Mouse (Mus musculus) limb, embryonic 15.5 days (tissue): ENCODE measurements around the gene A830031A19Rik. TPM values are rescaled to one million over a fixed set of nuclear protein-coding genes. Genes with fewer than 3 reads are reported as not detected.
A peak's percentile ranks its signal among the peaks of the same experiment; 100 is the strongest.

Experiments used
- ATAC-seq: fragments of 200-750 bp; cut with Nextera tagmentation; 2 replicates; pipeline ENCODE4 v1.8.0; 2017; ENCODE audit warnings: low read depth, moderate TSS enrichment; ENCODE audit not compliant: insufficient number of reproducible peaks, low FRiP score, low TSS enrichment
- H3K27ac ChIP-seq: fragments of 300-500 bp; sonication (generic); 2 replicates; pipeline ENCODE4 v1.5.1; 2015; ENCODE audit warnings: moderate library complexity, mild to moderate bottlenecking, inconsistent platforms
- H3K27me3 ChIP-seq: fragments of 300-500 bp; sonication (generic); 2 replicates; pipeline ENCODE4 v1.6.1; 2015; ENCODE audit warnings: inconsistent platforms
- H3K36me3 ChIP-seq: fragments of 300-500 bp; sonication (generic); 2 replicates; pipeline ENCODE4 v1.6.1; 2015; ENCODE audit warnings: inconsistent platforms
- H3K4me1 ChIP-seq: fragments of 300-500 bp; sonication (generic); 2 replicates; pipeline ENCODE4 v1.6.1; 2015; ENCODE audit warnings: inconsistent platforms
- H3K4me2 ChIP-seq: fragments of 300-500 bp; sonication (generic); 2 replicates; pipeline ENCODE4 v1.6.1; 2015; ENCODE audit warnings: mild to moderate bottlenecking, inconsistent platforms
- H3K4me3 ChIP-seq: fragments of 300-500 bp; sonication (generic); 2 replicates; pipeline ENCODE4 v1.5.1; 2015; ENCODE audit warnings: mild to moderate bottlenecking, inconsistent platforms
- H3K9ac ChIP-seq: fragments of 300-500 bp; sonication (generic); 2 replicates; pipeline ENCODE4 v1.6.1; 2015; ENCODE audit warnings: inconsistent platforms
- H3K9me3 ChIP-seq: fragments of 300-500 bp; sonication (generic); 2 replicates; pipeline ENCODE4 v1.6.1; 2016; ENCODE audit warnings: inconsistent platforms
- WGBS: fragments of 180-500 bp; shearing (Covaris S2); methylation state at CpG from one replicate; pipeline ENCODE4 v1.1.7; 2015; 5-methylcytosine and 5-hydroxymethylcytosine counted together
- polyA plus RNA-seq: library from polyadenylated mRNA; unstranded; fragments of >200 nt; fragmentation: Nextera tagmentation; extraction: Ambion mirVana; gene quantifications from 2 replicates; pipeline ENCODE4 v1.2.1, GENCODE M21; 2015

The A830031A19Rik gene
- polyA plus RNA-seq, 1 experiment from 2014 or later: 0.20 TPM

DNA sequence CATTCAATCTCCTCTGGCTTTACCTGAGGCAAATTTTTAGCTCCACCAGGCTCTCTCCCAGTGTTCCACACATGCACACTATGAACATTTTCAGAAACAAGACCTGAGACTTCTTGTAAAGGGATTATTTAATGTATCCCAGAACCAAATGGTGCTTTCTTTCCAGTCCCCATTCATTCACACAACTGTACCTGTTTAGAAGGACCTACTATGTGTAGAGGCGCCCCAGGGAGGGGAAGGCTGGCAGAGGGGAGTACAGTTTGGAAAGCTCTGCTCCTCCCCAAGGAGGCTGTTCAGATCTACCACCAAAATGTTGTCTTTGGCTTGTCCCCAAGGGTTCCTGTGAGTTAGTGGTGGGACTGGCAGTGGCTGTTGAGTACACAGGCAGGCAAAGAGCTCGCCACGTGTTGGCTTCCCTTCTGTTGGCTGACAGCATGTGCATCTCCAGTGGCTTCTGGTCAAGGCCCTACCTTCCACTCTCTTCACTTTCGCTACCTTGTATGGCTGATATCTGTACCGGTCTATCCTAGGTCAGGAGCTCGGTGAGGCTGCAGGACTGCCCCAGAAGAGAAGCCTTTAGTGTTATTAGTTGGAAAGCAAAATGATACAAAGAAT, 28.4 kb upstream of the A830031A19Rik start:
- no peak overlapping the region for H3K9ac ChIP-seq
- H3K4me1 ChIP-seq: peaks cover 51% of the 10 kb centered on the region
- H3K4me3 ChIP-seq: no peak overlapping the region
- ATAC-seq: no peak
- H3K9me3 ChIP-seq: no peaks in the 10 kb centered on the region
- H3K27ac ChIP-seq: peak overlapping the region; percentile 27; the same call in 1 of the 2 replicates
- 66% methylated on average over 6 of the region's 6 CpGs for WGBS
- no peaks in the 10 kb centered on the region for H3K36me3 ChIP-seq
- H3K4me2 ChIP-seq: no peak overlapping the region
- H3K27me3 ChIP-seq: no peaks in the 10 kb centered on the region

DNA sequence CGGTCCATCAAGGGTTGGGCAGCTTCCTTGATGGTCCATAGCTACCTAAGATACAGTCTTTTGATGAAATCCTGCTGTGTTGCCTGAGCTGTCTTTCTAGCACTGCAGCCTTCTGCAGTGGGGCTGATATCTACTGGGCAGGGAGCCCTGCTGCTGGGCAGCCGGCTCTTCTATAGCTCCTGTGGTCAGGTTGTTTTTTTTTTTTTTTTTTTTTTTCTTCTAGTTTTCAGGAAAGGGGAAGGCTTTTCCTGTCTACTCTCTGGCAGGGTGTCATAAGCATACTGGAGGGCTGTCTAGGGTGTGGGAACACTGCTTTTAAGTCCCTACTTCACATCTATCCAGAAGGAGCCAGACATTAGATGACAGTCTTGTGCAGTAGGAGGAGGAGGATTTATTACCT, 27.5 kb upstream of the A830031A19Rik start:
- ATAC-seq: no peak
- H3K4me1 ChIP-seq: peaks cover 59% of the 10 kb centered on the region
- H3K4me3 ChIP-seq: no peak overlapping the region
- H3K9ac ChIP-seq: no peak overlapping the region
- H3K9me3 ChIP-seq: no peaks in the 10 kb centered on the region
- 0 out of 2 replicates have a peak overlapping the region, but pooled peaks have one; percentile 43 for H3K27ac ChIP-seq
- no peaks in the 10 kb centered on the region for H3K36me3 ChIP-seq
- no peaks in the 10 kb centered on the region for H3K27me3 ChIP-seq
- no peak overlapping the region for H3K4me2 ChIP-seq
- 45% methylated on average over 2 of the region's 2 CpGs for WGBS

- no peak overlapping the region for H3K4me3 ChIP-seq
- no peak overlapping the region for H3K27ac ChIP-seq
- 88% methylated on average over 3 of the region's 3 CpGs for WGBS
- H3K27me3 ChIP-seq: no peaks in the 10 kb centered on the region
- H3K9ac ChIP-seq: no peak overlapping the region
- ATAC-seq: no peak
- no peaks in the 10 kb centered on the region for H3K9me3 ChIP-seq
- no peaks in the 10 kb centered on the region for H3K36me3 ChIP-seq
- H3K4me2 ChIP-seq: no peak overlapping the region
- peaks cover 67% of the 10 kb centered on the region for H3K4me1 ChIP-seq
Observed at GRCm38 (mm10) chr11:24101625-24102024, 26.8 kb upstream of the A830031A19Rik start.

DNA sequence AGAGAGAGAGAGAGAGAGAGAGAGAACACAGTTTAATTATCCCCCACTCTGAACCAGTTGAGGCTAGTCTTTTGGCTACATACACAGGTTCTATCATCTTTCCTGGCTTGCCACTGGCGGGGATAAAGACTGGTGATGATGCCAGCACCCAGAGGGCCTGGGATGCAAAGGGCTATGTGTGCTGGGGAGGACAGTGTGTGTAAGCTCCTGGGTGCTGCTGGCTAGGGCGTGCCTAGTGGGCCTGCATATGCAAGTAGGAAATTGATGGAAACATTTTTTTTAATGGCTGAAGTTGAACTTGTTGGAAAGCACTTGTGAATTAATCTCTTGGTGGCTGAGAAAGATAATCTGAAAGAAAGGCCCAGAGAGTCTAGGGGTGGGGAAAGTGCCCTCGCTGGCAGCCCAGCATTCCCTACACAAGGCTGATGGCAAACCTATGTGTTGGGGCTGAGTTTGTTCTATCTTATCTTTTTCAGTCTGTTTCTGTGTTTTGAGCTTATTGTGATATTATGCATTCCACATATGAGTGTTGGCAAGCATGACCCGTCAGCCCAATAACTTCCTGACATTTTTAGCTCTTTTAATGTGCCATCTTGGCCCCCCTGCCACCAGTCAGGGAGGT, 25.7 kb upstream of the A830031A19Rik start:
- ATAC-seq: no peak
- no peaks in the 10 kb centered on the region for H3K27me3 ChIP-seq
- no peak overlapping the region for H3K4me2 ChIP-seq
- peaks cover 69% of the 10 kb centered on the region for H3K4me1 ChIP-seq
- no peak overlapping the region for H3K9ac ChIP-seq
- no peaks in the 10 kb centered on the region for H3K36me3 ChIP-seq
- peak overlapping the region; percentile 59 for H3K27ac ChIP-seq
- H3K4me3 ChIP-seq: no peak overlapping the region
- H3K9me3 ChIP-seq: no peaks in the 10 kb centered on the region
- WGBS: 51% methylated on average over 4 of the region's 4 CpGs

DNA sequence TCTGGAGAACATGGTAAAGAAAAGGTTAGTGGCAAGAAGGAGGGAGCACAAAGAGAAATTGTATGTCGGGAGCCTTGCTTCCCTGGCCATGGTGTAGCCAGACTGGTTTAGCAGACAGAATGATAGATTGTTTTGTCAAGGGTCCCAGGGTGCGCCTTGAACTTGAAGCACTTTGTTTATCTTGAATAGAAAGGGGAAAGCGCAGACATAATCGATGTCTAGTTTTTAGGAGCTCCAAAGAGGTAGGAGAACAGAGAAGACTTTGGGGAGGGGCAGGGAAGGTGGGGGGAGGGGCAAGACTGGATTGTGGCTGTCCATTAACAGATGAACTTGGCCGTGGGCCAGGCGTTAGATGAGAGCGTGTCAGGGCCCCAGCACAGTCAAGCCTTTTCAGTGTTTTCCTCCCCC, 25.0 kb upstream of the A830031A19Rik start:
- H3K27me3 ChIP-seq: no peaks in the 10 kb centered on the region
- H3K4me3 ChIP-seq: no peak overlapping the region
- H3K9me3 ChIP-seq: no peaks in the 10 kb centered on the region
- H3K9ac ChIP-seq: no peak overlapping the region
- H3K4me2 ChIP-seq: peak overlapping the region; percentile 4; the same call in 1 of the 2 replicates
- H3K27ac ChIP-seq: peak overlapping the region; percentile 76
- no peaks in the 10 kb centered on the region for H3K36me3 ChIP-seq
- no peak for ATAC-seq
- peaks cover 74% of the 10 kb centered on the region for H3K4me1 ChIP-seq
- WGBS: 22% methylated on average over 7 of the region's 7 CpGs

- Histone ChIP-seq H3K9ac (no peak overlapping the region), H3K4me2 (peak overlapping the region; percentile 13), H3K4me1 (peaks cover 80% of the 10 kb centered on the region), H3K27ac (peak overlapping the region; percentile 51; the same call in 1 of the 2 replicates), H3K4me3 (no peak overlapping the region), H3K27me3 (no peaks in the 10 kb centered on the region), H3K36me3 (no peaks in the 10 kb centered on the region), H3K9me3 (no peaks in the 10 kb centered on the region)
- no peak for ATAC-seq
- 45% methylated on average over 10 of the region's 10 CpGs for whole genome bisulfite sequencing
Observed at GRCm38 (mm10) chr11:24099215-24099614, 24.4 kb upstream of the A830031A19Rik start.

DNA sequence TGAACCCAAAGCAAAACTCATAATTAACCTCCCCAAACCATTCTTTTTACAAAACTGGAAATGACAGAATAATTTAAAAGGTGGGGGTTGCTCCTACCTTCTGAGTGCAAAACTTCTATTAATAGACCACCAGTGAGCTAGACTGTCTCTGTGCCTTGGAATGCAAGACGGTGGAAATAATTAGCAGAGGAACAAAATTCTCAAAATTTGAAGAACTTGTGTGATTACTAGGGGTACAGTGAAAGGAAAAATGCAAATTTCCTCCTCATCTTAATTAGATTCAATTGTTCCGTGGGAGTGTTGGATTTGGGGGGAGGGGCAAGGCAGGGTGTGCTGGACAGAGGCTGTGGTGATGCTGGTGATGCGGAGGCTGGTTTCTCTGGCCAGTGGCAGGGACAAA, 23.8 kb upstream of the A830031A19Rik start:
- ATAC-seq: no peak
- H3K4me1 ChIP-seq: peaks cover 83% of the 10 kb centered on the region

GRCm38 (mm10) chr11:24098069-24098468, 23.2 kb upstream of the A830031A19Rik start:
- no peak for ATAC-seq
- Histone ChIP-seq H3K4me2 (no peak overlapping the region), H3K9me3 (no peaks in the 10 kb centered on the region), H3K27ac (0 out of 2 replicates have a peak overlapping the region, but pooled peaks have one; percentile 22), H3K36me3 (no peaks in the 10 kb centered on the region), H3K4me1 (peaks cover 78% of the 10 kb centered on the region), H3K27me3 (no peaks in the 10 kb centered on the region), H3K4me3 (no peak overlapping the region), H3K9ac (no peak overlapping the region)
- 22% methylated on average over 5 of the region's 5 CpGs for WGBS

More for the DNA sequence above, 23.8 kb upstream of the A830031A19Rik start:
- H3K4me2 ChIP-seq: peak overlapping the region; percentile 13; the same call in 1 of the 2 replicates
- no peak overlapping the region for H3K4me3 ChIP-seq
- H3K27me3 ChIP-seq: no peaks in the 10 kb centered on the region
- H3K9me3 ChIP-seq: no peaks in the 10 kb centered on the region
- no peaks in the 10 kb centered on the region for H3K36me3 ChIP-seq
- H3K27ac ChIP-seq: 0 out of 2 replicates have a peak overlapping the region, but pooled peaks have one; percentile 51
- no peak overlapping the region for H3K9ac ChIP-seq
- WGBS: 35% methylated on average over 3 of the region's 3 CpGs

DNA sequence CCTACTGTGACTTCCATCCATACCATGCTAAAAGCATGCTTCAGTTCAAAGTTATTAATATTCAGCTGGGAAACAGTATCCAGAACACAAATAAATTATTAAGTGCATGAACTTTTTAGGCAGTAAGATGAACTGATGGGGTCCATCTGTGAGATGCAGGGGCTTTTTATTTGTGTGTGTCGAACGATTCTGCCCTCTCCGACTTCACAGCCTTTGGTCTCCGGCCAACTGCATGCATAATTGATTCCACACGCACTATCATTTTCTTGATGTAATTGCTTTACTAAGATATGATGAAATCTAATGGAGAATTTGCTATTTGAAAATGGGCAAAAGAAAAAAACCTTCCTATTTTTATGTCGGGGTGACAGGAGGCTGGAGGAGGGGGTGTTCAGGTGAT, 22.2 kb upstream of the A830031A19Rik start:
- no peak overlapping the region for H3K9ac ChIP-seq
- no peaks in the 10 kb centered on the region for H3K36me3 ChIP-seq
- ATAC-seq: no peak
- H3K4me3 ChIP-seq: no peak overlapping the region
- no peaks in the 10 kb centered on the region for H3K9me3 ChIP-seq
- WGBS: 31% methylated on average over 6 of the region's 6 CpGs
- no peaks in the 10 kb centered on the region for H3K27me3 ChIP-seq
- no peak overlapping the region for H3K4me2 ChIP-seq
- H3K27ac ChIP-seq: no peak overlapping the region
- H3K4me1 ChIP-seq: peaks cover 74% of the 10 kb centered on the region

DNA sequence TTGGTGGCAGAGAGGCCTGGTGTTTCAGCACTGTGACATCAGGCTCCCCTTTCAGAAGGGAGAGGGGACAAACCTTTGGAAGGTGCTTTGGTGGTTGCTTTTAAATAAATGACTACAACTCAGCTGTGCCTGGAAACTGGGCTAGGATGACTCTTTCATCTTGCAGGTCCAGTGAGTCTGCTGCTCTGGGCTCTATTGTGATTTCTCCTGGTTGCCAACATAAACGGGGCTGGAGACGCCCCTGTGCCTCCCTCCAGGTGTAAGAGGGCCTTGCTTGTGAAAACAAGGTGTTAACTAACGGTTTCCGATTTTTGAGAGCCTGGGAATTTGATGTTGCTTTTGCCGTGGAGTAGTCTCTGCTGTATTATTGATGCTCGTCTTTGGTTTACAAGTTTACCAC, 21.6 kb upstream of the A830031A19Rik start:
- Histone ChIP-seq H3K27ac (0 out of 2 replicates have a peak overlapping the region, but pooled peaks have one; percentile 55), H3K36me3 (no peaks in the 10 kb centered on the region), H3K4me2 (no peak overlapping the region), H3K9me3 (no peaks in the 10 kb centered on the region), H3K9ac (no peak overlapping the region), H3K27me3 (no peaks in the 10 kb centered on the region), H3K4me3 (no peak overlapping the region), H3K4me1 (peaks cover 74% of the 10 kb centered on the region)
- WGBS: 30% methylated on average over 6 of the region's 6 CpGs
- no peak for ATAC-seq

DNA sequence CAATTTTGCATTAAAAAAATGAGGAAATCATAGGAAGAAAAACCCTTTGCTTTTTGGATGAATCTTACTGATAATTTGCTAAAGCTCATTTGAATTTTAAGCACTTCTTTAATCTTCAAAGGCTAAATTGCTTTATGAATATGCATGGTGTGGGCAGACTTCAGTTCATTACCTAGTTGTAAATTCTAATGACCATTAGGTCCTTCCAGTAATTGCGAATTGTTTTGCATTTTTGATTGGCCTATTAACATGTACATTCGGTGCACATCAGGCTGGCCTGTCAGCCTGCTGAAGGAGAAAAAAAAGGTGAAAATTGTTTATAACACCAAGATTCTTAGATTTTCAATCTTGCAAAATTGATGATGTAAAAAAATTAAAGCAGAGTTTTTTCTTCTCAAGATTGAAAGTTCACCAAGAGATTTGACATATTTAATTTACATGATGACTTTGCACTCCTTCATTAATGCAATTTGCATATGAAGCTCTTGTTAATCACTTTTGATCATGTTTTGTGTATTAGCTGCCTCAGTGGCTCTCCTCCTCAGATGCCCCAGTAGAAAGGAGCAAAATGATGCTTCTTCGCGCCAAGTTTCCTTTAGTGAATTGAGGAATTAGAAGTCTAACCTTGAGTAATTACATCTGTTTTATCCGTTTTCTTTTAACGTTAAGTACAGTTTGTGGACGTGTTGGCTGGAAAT, 21.0 kb upstream of the A830031A19Rik start:
- peaks cover 69% of the 10 kb centered on the region for H3K4me1 ChIP-seq
- H3K27ac ChIP-seq: no peak overlapping the region
- ATAC-seq: no peak
- H3K36me3 ChIP-seq: no peaks in the 10 kb centered on the region
- 56% methylated on average over 7 of the region's 7 CpGs for WGBS
- H3K27me3 ChIP-seq: no peaks in the 10 kb centered on the region
- no peak overlapping the region for H3K4me3 ChIP-seq
- no peak overlapping the region for H3K9ac ChIP-seq
- H3K4me2 ChIP-seq: no peak overlapping the region
- H3K9me3 ChIP-seq: no peaks in the 10 kb centered on the region

DNA sequence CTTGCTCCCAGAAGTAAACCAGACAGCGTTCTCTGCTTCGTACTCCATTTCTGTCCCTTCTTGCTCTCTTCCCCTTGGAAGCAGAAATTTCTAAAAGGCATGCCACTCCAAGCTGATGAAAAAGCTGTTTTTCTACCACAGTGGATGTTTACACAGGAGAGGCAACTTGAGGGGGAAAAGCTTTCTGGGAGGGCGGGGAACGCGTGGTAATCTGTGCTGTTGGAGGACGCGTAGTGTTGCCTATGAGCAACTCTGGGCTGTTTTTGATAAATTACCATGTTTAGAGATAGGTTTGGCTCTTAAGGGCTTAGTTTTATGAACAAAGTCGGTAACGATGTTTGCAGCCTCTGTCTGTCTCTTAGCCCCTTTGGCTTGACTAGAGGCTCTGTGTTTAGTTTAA, 20.4 kb upstream of the A830031A19Rik start:
- Histone ChIP-seq H3K27me3 (no peaks in the 10 kb centered on the region), H3K4me3 (no peak overlapping the region), H3K4me1 (peaks cover 68% of the 10 kb centered on the region), H3K27ac (peak overlapping the region; percentile 47; the same call in 1 of the 2 replicates), H3K9ac (no peak overlapping the region), H3K36me3 (no peaks in the 10 kb centered on the region), H3K4me2 (no peak overlapping the region), H3K9me3 (no peaks in the 10 kb centered on the region)
- ATAC-seq: no peak
- 50% methylated on average over 9 of the region's 9 CpGs for WGBS
